Mouse (Mus musculus) bone marrow, adult 2 months (tissue): ENCODE results near the gene Il12a.

Experiments
- CTCF ChIP-seq: fragments of 200-500 bp; IDR thresholded peaks from 2 replicates; pipeline ENCODE4 v1.5.1; 2011; ENCODE audit warnings: low read length, control low read depth; ENCODE audit not compliant: control insufficient read depth, insufficient read depth
- POLR2A ChIP-seq: fragments of 200-500 bp; IDR thresholded peaks from 2 replicates; pipeline ENCODE4 v1.6.1; 2011; ENCODE audit warnings: low read depth, mild to moderate bottlenecking, control low read depth, low read length, borderline replicate concordance; ENCODE audit not compliant: control insufficient read depth

- TF ChIP-seq CTCF: no peak
- TF ChIP-seq POLR2A: no peak
Measured at GRCm38 (mm10) chr3:68678805-68679585, 11.4 kb upstream of the Il12a start.
